Mouse (Mus musculus) hindbrain, embryonic 10.5 days (tissue): ENCODE results near the gene Plekhm2. TPM values are rescaled to one million over a fixed set of nuclear protein-coding genes. Genes with fewer than 3 reads are reported as not detected.

Experiments
- DNase-seq: peaks from one replicate; pipeline ENCODE4 v3.0.0-alpha.2; 2017; ENCODE audit warnings: low spot score
- H3K27ac ChIP-seq: fragments of 300-500 bp; sonication (generic); 2 replicates; pipeline ENCODE4 v1.5.1; 2016; ENCODE audit warnings: mild to moderate bottlenecking, moderate library complexity
- H3K27me3 ChIP-seq: fragments of 300-500 bp; sonication (generic); 2 replicates; pipeline ENCODE4 v1.6.1; 2016; ENCODE audit warnings: mild to moderate bottlenecking; ENCODE audit not compliant: poor library complexity, insufficient read depth, severe bottlenecking
- H3K36me3 ChIP-seq: fragments of 300-500 bp; sonication (generic); 2 replicates; pipeline ENCODE4 v1.6.1; 2016; ENCODE audit warnings: mild to moderate bottlenecking, moderate library complexity
- H3K4me1 ChIP-seq: fragments of 300-500 bp; sonication (generic); replicated peaks from 2 replicates; pipeline ENCODE4 v1.6.1; 2016; ENCODE audit warnings: mild to moderate bottlenecking
- H3K4me3 ChIP-seq: fragments of 300-500 bp; sonication (generic); 2 replicates; pipeline ENCODE4 v1.5.1; 2016; ENCODE audit warnings: mild to moderate bottlenecking, moderate library complexity
- H3K9me3 ChIP-seq: fragments of 300-500 bp; sonication (generic); 2 replicates; pipeline ENCODE4 v1.6.1; 2016; ENCODE audit warnings: mild to moderate bottlenecking, moderate library complexity
- WGBS: fragments of 180-500 bp; shearing (Covaris S2); methylation state at CpG from one replicate; pipeline ENCODE4 v1.1.7; 2016; 5-methylcytosine and 5-hydroxymethylcytosine counted together
- polyA plus RNA-seq: library from polyadenylated mRNA; unstranded; fragments of >200 nt; fragmentation: Nextera tagmentation; extraction: Ambion mirVana; gene quantifications from 2 replicates; pipeline ENCODE4 v1.2.1, GENCODE M21; 2016

The Plekhm2 gene
- polyA plus RNA-seq, 1 experiment from 2014 or later: 5.0 TPM

DNA sequence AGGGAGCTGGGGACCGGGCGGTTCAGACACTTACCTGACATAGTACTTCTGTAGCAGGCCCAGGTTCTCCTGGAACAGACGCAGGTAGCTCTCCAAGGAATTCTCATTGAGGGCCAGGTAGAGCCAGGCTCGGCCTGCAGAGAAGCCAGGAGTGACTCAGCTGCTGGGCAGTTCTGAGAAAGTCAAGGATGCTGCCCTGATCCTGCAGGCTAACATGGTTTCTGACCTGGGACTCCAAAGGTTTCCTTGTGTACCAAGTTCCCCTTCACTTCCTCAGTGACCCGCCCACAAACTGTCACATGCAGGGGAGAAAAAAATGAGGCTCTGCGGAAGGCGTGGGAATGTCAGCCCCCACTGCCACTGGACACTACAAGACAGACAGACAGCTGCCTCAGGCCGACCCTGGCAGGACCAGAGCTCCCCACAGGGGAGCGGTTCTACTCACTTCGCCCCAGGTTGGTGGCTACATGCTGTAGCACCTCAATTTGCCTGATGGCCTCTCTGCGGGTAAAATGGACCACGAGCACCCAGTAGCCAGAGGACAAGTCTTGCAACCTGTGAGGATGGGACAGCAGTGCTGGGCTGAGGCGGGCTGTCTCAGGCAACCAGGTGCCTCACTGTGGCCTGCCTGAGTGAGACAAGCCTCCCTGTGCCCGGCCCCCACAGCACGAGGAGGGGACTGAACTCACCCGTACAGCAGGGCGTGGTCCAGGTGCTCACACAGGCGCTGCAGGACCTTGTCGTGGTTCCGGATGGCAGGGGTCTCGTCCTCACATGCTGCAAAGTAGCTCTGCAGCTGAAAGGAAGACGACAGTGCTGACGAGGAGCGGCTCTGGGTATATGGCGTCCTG is 22.5 kb downstream of the Plekhm2 start:
- no peak overlapping the region for H3K27ac ChIP-seq
- no peaks in the 10 kb centered on the region for H3K9me3 ChIP-seq
- peaks cover 62% of the 10 kb centered on the region for H3K36me3 ChIP-seq
- H3K27me3 ChIP-seq: no peaks in the 10 kb centered on the region
- no peak overlapping the region for H3K4me3 ChIP-seq
- 89% methylated on average over 25 of the region's 25 CpGs for WGBS
- DNase-seq: no peak
- 0 out of 2 replicates have a peak, but pooled peaks cover 6% of the 10 kb centered on the region for H3K4me1 ChIP-seq

DNA sequence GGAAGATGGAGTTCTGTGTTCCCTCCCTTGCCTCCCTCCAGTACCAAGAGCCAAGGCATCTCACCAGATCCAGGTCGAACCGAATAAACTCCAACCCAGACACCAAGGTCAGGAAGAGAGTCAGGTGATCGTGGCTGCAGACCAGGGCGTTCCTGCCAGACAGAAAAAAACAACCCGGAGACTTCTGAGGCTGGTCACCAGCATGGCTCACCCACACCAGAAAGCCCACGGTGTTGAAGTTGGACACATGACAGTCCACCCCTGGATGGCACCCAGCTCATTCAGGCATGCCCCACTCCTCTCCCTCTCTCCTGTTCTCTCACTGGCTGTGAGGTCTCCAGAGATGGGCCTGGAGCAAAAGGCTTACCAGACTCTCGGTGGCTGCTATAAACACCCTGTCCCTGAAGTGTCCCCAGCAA is 23.3 kb downstream of the Plekhm2 start:
- 95% methylated on average over 7 of the region's 7 CpGs for WGBS
- no peak for DNase-seq
- Histone ChIP-seq H3K4me1 (peaks cover 9% of the 10 kb centered on the region; the same call in 1 of the 2 replicates), H3K4me3 (no peak overlapping the region), H3K27ac (no peak overlapping the region), H3K36me3 (peaks cover 62% of the 10 kb centered on the region), H3K9me3 (no peaks in the 10 kb centered on the region), H3K27me3 (no peaks in the 10 kb centered on the region)

- Histone ChIP-seq H3K27ac (no peak overlapping the region), H3K36me3 (peaks cover 66% of the 10 kb centered on the region), H3K27me3 (no peaks in the 10 kb centered on the region), H3K9me3 (no peaks in the 10 kb centered on the region), H3K4me3 (no peak overlapping the region), H3K4me1 (peaks cover 19% of the 10 kb centered on the region)
- 69% methylated on average over 11 of the region's 11 CpGs for WGBS
- no peak for DNase-seq
Measured at GRCm38 (mm10) chr4:141639474-141639873, 25.2 kb downstream of the Plekhm2 start.

GRCm38 (mm10) chr4:141636693-141637092 is 28.0 kb downstream of the Plekhm2 start:
- no peaks in the 10 kb centered on the region for H3K9me3 ChIP-seq
- WGBS: 91% methylated on average over 5 of the region's 5 CpGs
- H3K36me3 ChIP-seq: peaks cover 83% of the 10 kb centered on the region
- no peak overlapping the region for H3K4me3 ChIP-seq
- no peak overlapping the region for H3K27ac ChIP-seq
- DNase-seq: no peak
- H3K4me1 ChIP-seq: peaks cover 19% of the 10 kb centered on the region
- no peaks in the 10 kb centered on the region for H3K27me3 ChIP-seq

GRCm38 (mm10) chr4:141635991-141636390 is 28.7 kb downstream of the Plekhm2 start:
- H3K9me3 ChIP-seq: 0 out of 2 replicates have a peak, but pooled peaks cover 2% of the 10 kb centered on the region

GRCm38 (mm10) chr4:141632111-141632873 is 32.4 kb downstream of the Plekhm2 start:
- Histone ChIP-seq H3K4me1 (peaks cover 14% of the 10 kb centered on the region), H3K27me3 (no peaks in the 10 kb centered on the region), H3K27ac (no peak overlapping the region), H3K9me3 (0 out of 2 replicates have a peak, but pooled peaks cover 2% of the 10 kb centered on the region), H3K36me3 (peaks cover 86% of the 10 kb centered on the region), H3K4me3 (no peak overlapping the region)
- no peak for DNase-seq
- 95% methylated on average over 21 of the region's 21 CpGs for WGBS

More at GRCm38 (mm10) chr4:141635991-141636390, 28.7 kb downstream of the Plekhm2 start:
- no peak for DNase-seq
- 74% methylated on average over 9 of the region's 9 CpGs for WGBS
- Histone ChIP-seq H3K27me3 (no peaks in the 10 kb centered on the region), H3K4me1 (peaks cover 19% of the 10 kb centered on the region), H3K27ac (no peak overlapping the region), H3K36me3 (peaks cover 83% of the 10 kb centered on the region), H3K4me3 (no peak overlapping the region)

DNA sequence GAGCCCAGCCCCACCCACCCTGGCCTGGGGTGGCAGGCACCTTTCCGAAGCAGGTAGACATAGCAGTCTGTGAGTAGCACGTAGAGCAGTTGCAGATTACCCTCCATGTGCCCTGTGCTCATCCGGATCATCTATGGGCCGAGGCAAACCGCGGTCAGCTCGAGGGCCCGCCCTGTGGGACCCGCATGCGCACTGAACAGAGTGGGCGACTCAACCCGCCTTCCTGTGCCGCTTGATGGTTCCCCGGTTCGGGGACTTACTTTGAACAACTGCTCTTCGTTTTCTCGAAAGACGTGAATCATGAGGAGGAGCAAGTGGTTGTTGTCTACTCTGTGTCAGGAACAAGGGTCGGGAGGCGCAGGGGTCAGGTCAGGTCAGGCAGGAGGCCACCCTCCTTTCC is 33.4 kb downstream of the Plekhm2 start:
- Histone ChIP-seq H3K4me1 (peaks cover 11% of the 10 kb centered on the region), H3K4me3 (no peak overlapping the region), H3K27me3 (no peaks in the 10 kb centered on the region), H3K9me3 (0 out of 2 replicates have a peak, but pooled peaks cover 2% of the 10 kb centered on the region), H3K36me3 (peaks cover 86% of the 10 kb centered on the region), H3K27ac (no peak overlapping the region)
- WGBS: 94% methylated on average over 20 of the region's 20 CpGs
- no peak for DNase-seq

DNA sequence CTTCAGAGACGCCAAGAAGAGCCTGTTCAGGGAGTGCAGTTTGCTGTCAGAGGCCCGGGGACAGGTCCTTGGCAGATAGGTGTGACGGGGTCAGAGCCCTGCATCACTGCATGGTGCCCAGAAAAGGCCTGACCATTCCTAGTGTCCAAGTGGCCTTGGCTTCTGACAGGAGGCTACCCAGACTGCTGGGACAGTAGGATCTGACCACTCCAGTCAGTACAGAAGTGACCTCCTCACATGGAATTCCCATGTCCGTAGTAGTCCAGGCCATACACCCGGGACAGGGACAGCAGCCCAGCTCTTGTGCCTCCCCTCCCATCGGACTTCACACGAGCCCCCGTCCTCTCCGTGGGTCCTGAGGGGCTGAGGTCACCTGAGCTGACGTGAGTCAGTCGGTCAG is 34.7 kb downstream of the Plekhm2 start:
- Histone ChIP-seq H3K27me3 (no peaks in the 10 kb centered on the region), H3K4me1 (peaks cover 14% of the 10 kb centered on the region; the same call in 1 of the 2 replicates), H3K36me3 (peaks cover 98% of the 10 kb centered on the region), H3K27ac (no peak overlapping the region), H3K9me3 (0 out of 2 replicates have a peak, but pooled peaks cover 2% of the 10 kb centered on the region), H3K4me3 (no peak overlapping the region)
- 93% methylated on average over 11 of the region's 11 CpGs for WGBS
- DNase-seq: no peak

DNA sequence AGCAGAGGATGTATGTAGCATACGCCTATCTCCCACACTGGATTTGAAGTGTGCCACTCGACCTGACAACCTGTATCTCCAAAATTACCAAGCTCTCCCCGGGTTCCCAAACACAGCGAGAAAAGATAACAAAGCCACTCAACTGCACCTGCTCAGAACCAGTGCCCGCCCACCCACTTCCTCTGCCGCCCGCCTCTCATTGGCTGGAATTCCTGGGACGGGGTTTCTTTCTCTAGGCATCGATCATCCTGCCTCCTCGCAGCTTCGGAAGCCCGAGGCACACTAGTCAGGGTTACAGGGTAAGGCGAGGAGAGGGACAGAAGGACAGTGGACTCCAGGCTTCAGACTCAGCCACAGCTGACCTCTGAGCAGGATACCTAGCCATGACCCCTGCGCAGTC is 36.0 kb downstream of the Plekhm2 start:
- H3K9me3 ChIP-seq: 0 out of 2 replicates have a peak, but pooled peaks cover 2% of the 10 kb centered on the region
- H3K4me3 ChIP-seq: no peak overlapping the region
- peaks cover 88% of the 10 kb centered on the region for H3K36me3 ChIP-seq
- no peak for DNase-seq
- 84% methylated on average over 14 of the region's 14 CpGs for WGBS
- H3K27me3 ChIP-seq: no peaks in the 10 kb centered on the region
- 0 out of 2 replicates have a peak overlapping the region, but pooled peaks have one; percentile 40 for H3K27ac ChIP-seq
- H3K4me1 ChIP-seq: peaks cover 10% of the 10 kb centered on the region

DNA sequence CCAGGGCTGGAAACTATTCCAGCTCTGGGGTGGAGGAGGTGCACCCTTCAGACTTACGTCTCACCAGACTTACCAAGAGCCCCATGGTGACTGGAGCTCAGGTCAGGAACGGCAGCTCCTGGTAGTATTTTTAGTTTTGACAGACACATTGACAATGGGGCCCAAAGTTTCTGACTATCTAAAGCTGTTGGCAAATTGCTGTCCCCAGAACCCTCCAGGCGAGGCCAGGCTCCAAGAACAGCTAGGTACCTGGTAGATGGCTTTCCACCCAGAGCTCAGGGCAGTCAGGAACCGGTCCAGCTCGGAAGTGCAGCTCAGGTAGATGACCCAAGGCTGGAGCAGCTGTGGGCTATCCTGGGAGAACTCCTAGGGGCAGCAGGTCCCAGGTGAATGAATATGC is 37.2 kb downstream of the Plekhm2 start:
- no peak overlapping the region for H3K27ac ChIP-seq
- DNase-seq: no peak
- H3K9me3 ChIP-seq: 0 out of 2 replicates have a peak, but pooled peaks cover 2% of the 10 kb centered on the region
- 89% methylated on average over 5 of the region's 5 CpGs for WGBS
- H3K36me3 ChIP-seq: peaks cover 77% of the 10 kb centered on the region
- H3K4me3 ChIP-seq: no peak overlapping the region
- H3K27me3 ChIP-seq: no peaks in the 10 kb centered on the region
- peaks cover 17% of the 10 kb centered on the region for H3K4me1 ChIP-seq

- no peak for DNase-seq
- H3K27me3 ChIP-seq: no peaks in the 10 kb centered on the region
- no peaks in the 10 kb centered on the region for H3K9me3 ChIP-seq
- 88% methylated on average over 16 of the region's 16 CpGs for WGBS
- H3K36me3 ChIP-seq: peaks cover 61% of the 10 kb centered on the region
- H3K4me1 ChIP-seq: peaks cover 17% of the 10 kb centered on the region
- peak overlapping the region; percentile 42; the same call in 1 of the 2 replicates for H3K27ac ChIP-seq
- H3K4me3 ChIP-seq: no peak overlapping the region
Measured at GRCm38 (mm10) chr4:141625774-141626550, 38.7 kb downstream of the Plekhm2 start.
